Mouse (Mus musculus) left cerebral cortex, adult 11 months (tissue): ENCODE measurements around the gene Gabrg3.

ENCODE experiments used
- DNase-seq: peaks from one replicate; pipeline ENCODE4 v3.0.0; 2022; ENCODE audit warnings: low spot score

The Gabrg3 gene

GRCm38 (mm10) chr7:57065398-57065797 lies 321.6 kb downstream of the Gabrg3 start:
- DNase-seq: no peak

- DNase-seq: no peak
These were observed 335.9 kb downstream of the Gabrg3 start for GRCm38 (mm10) chr7:57050906-57051635.

GRCm38 (mm10) chr7:57037861-57038421 lies 349.0 kb downstream of the Gabrg3 start:
- no peak for DNase-seq

DNA sequence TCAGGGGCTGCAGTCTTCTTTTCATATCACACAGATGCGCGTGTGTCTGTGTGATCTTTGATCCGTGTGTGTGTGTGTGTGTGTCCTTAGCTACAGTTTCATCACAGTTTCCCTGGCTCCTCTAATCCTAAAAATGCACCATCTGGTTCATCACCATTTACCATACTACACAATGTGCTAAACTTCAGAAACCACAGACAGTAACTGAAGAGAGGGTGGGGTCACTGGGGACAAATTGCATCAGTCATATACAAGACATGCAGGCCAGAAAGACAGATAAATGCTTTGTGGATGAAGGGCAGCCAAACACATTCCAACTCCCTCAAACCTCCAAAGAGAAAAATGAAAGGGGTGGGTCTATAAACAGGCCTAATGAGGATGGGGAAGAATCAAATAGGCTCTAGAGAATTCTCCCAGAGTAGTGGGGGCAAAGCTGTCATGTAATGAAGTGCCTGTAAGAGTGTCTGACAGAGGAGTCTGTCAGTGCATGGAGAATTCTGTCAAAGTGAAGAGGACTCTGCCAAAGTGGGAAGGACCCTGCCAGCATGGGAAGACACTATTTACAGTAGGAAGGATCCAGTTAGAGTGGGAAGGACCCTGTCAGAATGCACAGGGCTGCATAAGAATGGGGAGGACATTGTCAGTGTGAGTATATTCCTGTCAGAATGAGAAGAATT lies 386.3 kb downstream of the Gabrg3 start:
- DNase-seq: no peak

- no peak for DNase-seq
These were observed 389.0 kb downstream of the Gabrg3 start for GRCm38 (mm10) chr7:56997713-56998624.

GRCm38 (mm10) chr7:56946398-56946797 lies 440.6 kb downstream of the Gabrg3 start:
- DNase-seq: peak; percentile 24

- DNase-seq: peak; percentile 39
These were observed 445.4 kb downstream of the Gabrg3 start for GRCm38 (mm10) chr7:56941606-56942005.

DNA sequence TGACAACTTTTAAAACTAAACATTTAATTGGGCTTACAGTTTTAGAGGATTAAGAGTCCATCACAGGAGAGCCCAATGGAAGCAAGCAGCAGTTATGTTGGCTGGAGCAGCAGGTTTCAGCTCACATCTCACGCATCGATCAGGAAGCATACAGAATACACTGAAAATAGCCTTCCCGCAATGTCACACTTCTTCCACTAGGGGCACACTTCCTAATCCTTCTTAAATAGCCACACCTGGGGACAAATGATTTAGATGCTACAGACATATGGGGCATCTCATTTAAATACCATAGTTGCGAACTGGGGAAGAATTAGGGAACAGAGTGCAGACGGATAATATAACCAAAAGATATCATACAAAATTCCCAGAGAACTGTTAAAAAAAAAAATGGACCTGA lies 449.0 kb downstream of the Gabrg3 start:
- DNase-seq: no peak

DNA sequence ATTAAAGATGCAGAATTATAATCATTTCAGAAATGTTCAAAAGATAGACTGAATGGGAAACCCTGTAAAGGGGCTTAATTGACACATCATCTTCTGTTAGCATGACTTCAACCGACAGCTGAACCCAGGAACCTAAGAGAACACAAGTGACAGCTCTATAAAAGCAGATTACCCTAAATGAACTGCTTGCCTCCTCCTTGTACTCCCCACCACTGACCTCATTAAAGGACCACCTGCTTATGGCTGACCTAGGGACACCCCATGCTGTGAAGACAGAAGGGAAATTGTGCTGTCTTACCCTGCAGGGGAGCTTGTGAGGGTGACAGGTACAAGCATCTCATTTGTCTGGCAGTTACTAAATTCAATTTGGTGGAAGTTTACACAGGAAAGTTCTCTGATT lies 467.5 kb downstream of the Gabrg3 start:
- no peak for DNase-seq

- DNase-seq: no peak
These were observed 472.1 kb downstream of the Gabrg3 start for GRCm38 (mm10) chr7:56914862-56915261.

- DNase-seq: no peak
These were observed 487.2 kb downstream of the Gabrg3 start for GRCm38 (mm10) chr7:56899762-56900161.

GRCm38 (mm10) chr7:56867314-56868075 lies 519.5 kb downstream of the Gabrg3 start:
- DNase-seq: no peak

DNA sequence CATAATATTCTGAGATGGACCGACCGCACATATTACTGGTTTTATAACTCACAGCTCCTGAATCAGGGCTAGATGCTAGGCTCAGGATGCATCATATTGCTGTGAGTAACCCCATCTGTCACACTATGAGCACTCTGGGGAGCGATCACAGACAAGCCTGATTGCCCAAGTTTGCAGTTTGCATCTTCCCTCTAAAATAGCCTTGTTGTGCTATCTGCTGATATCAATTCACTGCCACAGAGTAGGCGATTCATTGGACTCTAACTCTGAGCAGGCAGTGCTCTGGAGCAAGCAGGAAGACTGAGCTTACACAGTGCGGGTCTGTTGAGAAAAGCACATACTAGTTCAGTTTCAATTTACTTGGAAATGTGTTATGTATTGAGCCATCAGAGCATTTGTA lies 543.4 kb downstream of the Gabrg3 start:
- no peak for DNase-seq

DNA sequence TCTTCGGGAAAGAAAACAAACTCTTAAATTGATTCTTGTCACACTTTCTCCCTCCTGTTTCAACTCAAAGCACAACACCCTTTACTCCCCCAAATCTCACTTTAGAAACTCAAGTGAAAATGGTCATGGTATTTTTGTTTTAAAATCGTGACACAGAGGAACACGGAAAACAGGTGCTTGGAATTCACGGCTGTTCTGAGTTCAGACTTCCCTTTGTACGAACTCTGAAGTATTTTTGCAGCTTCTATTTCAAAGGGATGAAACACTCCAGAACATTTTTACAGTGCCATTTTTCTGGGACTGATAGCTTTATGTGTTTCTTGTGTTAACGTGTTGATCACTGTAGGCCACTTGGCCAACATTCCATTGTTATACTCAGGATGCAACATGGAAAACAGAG lies 561.5 kb downstream of the Gabrg3 start:
- DNase-seq: no peak

DNA sequence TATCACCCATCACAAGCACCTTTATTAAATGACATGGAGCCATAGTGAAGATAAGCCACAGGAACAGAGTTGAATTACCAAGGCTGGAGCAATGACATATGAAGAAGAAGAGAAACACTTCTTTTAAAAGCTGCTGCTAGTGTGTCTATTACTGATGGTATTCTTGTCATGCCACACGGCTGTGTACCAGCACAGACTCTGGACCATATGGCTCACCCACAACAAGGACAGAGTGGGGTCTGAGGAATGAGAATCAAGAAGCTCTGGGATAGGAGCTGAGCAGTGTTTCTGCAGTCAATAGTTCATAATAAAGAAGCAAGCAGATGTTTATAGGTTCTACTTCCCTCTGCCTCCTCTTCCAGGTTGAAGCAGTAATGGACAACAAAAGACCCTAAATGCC lies 585.1 kb downstream of the Gabrg3 start:
- DNase-seq: no peak

- DNase-seq: no peak
These were observed 607.9 kb downstream of the Gabrg3 start for GRCm38 (mm10) chr7:56779122-56779521.

GRCm38 (mm10) chr7:56768216-56768615 lies 618.8 kb downstream of the Gabrg3 start:
- no peak for DNase-seq

- DNase-seq: no peak
These were observed 619.2 kb downstream of the Gabrg3 start for GRCm38 (mm10) chr7:56767796-56768195.

DNA sequence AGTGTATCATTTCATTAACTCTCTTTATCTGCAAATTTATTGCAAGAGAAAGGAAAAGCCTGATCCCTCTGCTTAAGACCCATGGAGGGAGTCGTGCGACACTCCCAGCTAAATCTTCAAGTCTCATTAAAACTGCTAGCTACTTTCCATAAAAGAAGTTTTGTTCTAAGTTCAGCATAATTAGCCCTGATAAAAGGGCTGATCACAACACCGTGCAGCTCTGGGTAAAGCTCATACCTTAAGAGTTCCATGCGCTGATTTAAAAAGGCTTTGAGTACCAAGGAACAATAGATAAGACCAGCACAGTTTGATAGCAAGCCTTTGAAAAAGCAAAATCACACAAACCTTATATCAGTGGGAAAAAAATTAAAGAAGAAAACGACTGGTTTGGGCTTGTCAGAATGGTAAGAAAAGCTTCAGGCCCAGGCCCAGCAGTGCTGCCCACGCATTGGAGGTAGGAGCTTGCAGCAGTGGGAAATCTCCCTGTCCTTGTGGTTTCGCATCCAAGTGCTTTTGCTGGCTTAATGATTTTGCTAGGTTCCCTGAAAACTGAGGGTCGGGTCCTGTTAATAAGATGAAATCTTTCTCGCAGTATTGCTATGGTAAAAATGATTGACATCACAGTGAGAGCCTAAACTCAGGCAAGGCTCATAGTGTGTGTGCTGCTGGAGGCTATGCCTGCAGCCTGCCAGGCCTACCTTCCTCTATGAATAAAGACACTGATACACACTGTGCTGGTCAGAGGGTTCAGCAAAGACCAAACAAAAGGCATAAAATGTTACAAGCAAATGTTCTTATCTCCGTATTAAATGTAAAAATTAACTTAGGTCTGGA lies 621.2 kb downstream of the Gabrg3 start:
- no peak for DNase-seq

- DNase-seq: peak; percentile 2
These were observed 657.8 kb downstream of the Gabrg3 start for GRCm38 (mm10) chr7:56729225-56729624.
